Mouse (Mus musculus) midbrain, embryonic 13.5 days (tissue): ENCODE measurements at regions not wholly inside any gene's neighbourhood (a gene's known extent, or its start where the extent isn't known, plus 50 kb on each side); places are given as distances from the start of the nearest gene placed in this dataset.

Source experiments
- ATAC-seq: fragments of 200-750 bp; cut with Nextera tagmentation; 2 replicates; pipeline ENCODE4 v1.8.0; 2017; ENCODE audit warnings: mild to moderate bottlenecking, moderate TSS enrichment, moderate library complexity
- H3K27ac ChIP-seq: fragments of 300-500 bp; sonication (generic); 2 replicates; pipeline ENCODE4 v1.5.1; 2015; ENCODE audit warnings: inconsistent platforms, mild to moderate bottlenecking, moderate library complexity
- H3K27me3 ChIP-seq: fragments of 300-500 bp; sonication (generic); 2 replicates; pipeline ENCODE4 v1.6.1; 2015; ENCODE audit warnings: mild to moderate bottlenecking, inconsistent platforms
- H3K36me3 ChIP-seq: fragments of 300-500 bp; sonication (generic); 2 replicates; pipeline ENCODE4 v1.6.1; 2015; ENCODE audit warnings: mild to moderate bottlenecking, inconsistent platforms
- H3K4me1 ChIP-seq: fragments of 300-500 bp; sonication (generic); replicated peaks from 2 replicates; pipeline ENCODE4 v1.6.1; 2015; ENCODE audit warnings: inconsistent platforms
- H3K4me2 ChIP-seq: fragments of 300-500 bp; sonication (generic); replicated peaks from 2 replicates; pipeline ENCODE4 v1.6.1; 2015; ENCODE audit warnings: moderate library complexity, mild to moderate bottlenecking, inconsistent platforms
- H3K4me3 ChIP-seq: fragments of 300-500 bp; sonication (generic); replicated peaks from 2 replicates; pipeline ENCODE4 v1.5.1; 2015; ENCODE audit warnings: mild to moderate bottlenecking, inconsistent platforms
- H3K9ac ChIP-seq: fragments of 300-500 bp; sonication (generic); replicated peaks from 2 replicates; pipeline ENCODE4 v1.6.1; 2015; ENCODE audit warnings: mild to moderate bottlenecking, inconsistent platforms
- H3K9me3 ChIP-seq: fragments of 300-500 bp; sonication (generic); 2 replicates; pipeline ENCODE4 v1.6.1; 2016; ENCODE audit warnings: mild to moderate bottlenecking, inconsistent platforms
- WGBS: fragments of 180-500 bp; shearing (Covaris S2); methylation state at CpG from one replicate; pipeline ENCODE4 v1.1.7; 2015; 5-methylcytosine and 5-hydroxymethylcytosine counted together

GRCm38 (mm10) chr3:60324416-60324815, 148.2 kb upstream of the Mbnl1 start:
- no peak for ATAC-seq
- no peak overlapping the region for H3K9ac ChIP-seq
- H3K4me2 ChIP-seq, result no peak overlapping the region
- no peak overlapping the region for H3K27ac ChIP-seq
- H3K4me1 ChIP-seq, result no peaks in the 10 kb centered on the region
- H3K36me3 ChIP-seq, result no peaks in the 10 kb centered on the region
- H3K9me3 ChIP-seq, result no peaks in the 10 kb centered on the region
- no peak overlapping the region for H3K4me3 ChIP-seq
- no peaks in the 10 kb centered on the region for H3K27me3 ChIP-seq

GRCm38 (mm10) chr3:60324969-60325368, 147.7 kb upstream of the Mbnl1 start:
- no peak overlapping the region for H3K9ac ChIP-seq
- no peak overlapping the region for H3K4me3 ChIP-seq
- no peaks in the 10 kb centered on the region for H3K9me3 ChIP-seq
- H3K4me2 ChIP-seq, result no peak overlapping the region
- ATAC-seq, result no peak
- no peaks in the 10 kb centered on the region for H3K36me3 ChIP-seq
- H3K27me3 ChIP-seq, result no peaks in the 10 kb centered on the region
- no peak overlapping the region for H3K27ac ChIP-seq
- H3K4me1 ChIP-seq, result no peaks in the 10 kb centered on the region

- no peak overlapping the region for H3K4me3 ChIP-seq
- no peaks in the 10 kb centered on the region for H3K36me3 ChIP-seq
- no peak overlapping the region for H3K27ac ChIP-seq
- H3K27me3 ChIP-seq, result no peaks in the 10 kb centered on the region
- no peaks in the 10 kb centered on the region for H3K9me3 ChIP-seq
- no peak for ATAC-seq
- H3K4me1 ChIP-seq, result no peaks in the 10 kb centered on the region
- H3K9ac ChIP-seq, result no peak overlapping the region
- H3K4me2 ChIP-seq, result no peak overlapping the region
These were observed 140.2 kb upstream of the Mbnl1 start for GRCm38 (mm10) chr3:60332460-60332859.

- H3K9me3 ChIP-seq, result no peaks in the 10 kb centered on the region
- no peak overlapping the region for H3K4me2 ChIP-seq
- no peaks in the 10 kb centered on the region for H3K4me1 ChIP-seq
- no peak for ATAC-seq
- no peaks in the 10 kb centered on the region for H3K27me3 ChIP-seq
- H3K4me3 ChIP-seq, result no peak overlapping the region
- H3K9ac ChIP-seq, result no peak overlapping the region
- no peak overlapping the region for H3K27ac ChIP-seq
- WGBS, result 92% methylated on average over 2 of the region's 2 CpGs
- no peaks in the 10 kb centered on the region for H3K36me3 ChIP-seq
These were observed 139.0 kb upstream of the Mbnl1 start for GRCm38 (mm10) chr3:60333669-60334068.

- Histone ChIP-seq H3K9ac (no peak overlapping the region), H3K4me3 (no peak overlapping the region), H3K27me3 (no peaks in the 10 kb centered on the region), H3K27ac (no peak overlapping the region), H3K4me1 (no peaks in the 10 kb centered on the region), H3K36me3 (no peaks in the 10 kb centered on the region), H3K4me2 (no peak overlapping the region), H3K9me3 (no peaks in the 10 kb centered on the region)
- no peak for ATAC-seq
- WGBS, result 92% methylated on average over 2 of the region's 2 CpGs
These were observed 138.5 kb upstream of the Mbnl1 start for GRCm38 (mm10) chr3:60334133-60334532.

- H3K36me3 ChIP-seq, result no peaks in the 10 kb centered on the region
- no peaks in the 10 kb centered on the region for H3K4me1 ChIP-seq
- no peaks in the 10 kb centered on the region for H3K27me3 ChIP-seq
- H3K9ac ChIP-seq, result no peak overlapping the region
- H3K4me3 ChIP-seq, result no peak overlapping the region
- no peak overlapping the region for H3K4me2 ChIP-seq
- ATAC-seq, result no peak
- no peaks in the 10 kb centered on the region for H3K9me3 ChIP-seq
- H3K27ac ChIP-seq, result no peak overlapping the region
These were observed 126.2 kb upstream of the Mbnl1 start for GRCm38 (mm10) chr3:60346390-60346789.

GRCm38 (mm10) chr3:60347049-60347448, 125.6 kb upstream of the Mbnl1 start:
- 77% methylated on average over 1 of the region's 1 CpGs for WGBS
- no peaks in the 10 kb centered on the region for H3K4me1 ChIP-seq
- no peaks in the 10 kb centered on the region for H3K9me3 ChIP-seq
- H3K27me3 ChIP-seq, result no peaks in the 10 kb centered on the region
- H3K27ac ChIP-seq, result no peak overlapping the region
- H3K4me3 ChIP-seq, result no peak overlapping the region
- ATAC-seq, result no peak
- H3K36me3 ChIP-seq, result no peaks in the 10 kb centered on the region
- H3K4me2 ChIP-seq, result no peak overlapping the region
- no peak overlapping the region for H3K9ac ChIP-seq

- Histone ChIP-seq H3K9ac (no peak overlapping the region), H3K27me3 (no peaks in the 10 kb centered on the region), H3K27ac (no peak overlapping the region), H3K36me3 (no peaks in the 10 kb centered on the region), H3K4me3 (no peak overlapping the region), H3K4me1 (no peaks in the 10 kb centered on the region), H3K4me2 (no peak overlapping the region), H3K9me3 (no peaks in the 10 kb centered on the region)
- no peak for ATAC-seq
- 91% methylated on average over 2 of the region's 2 CpGs for WGBS
These were observed 101.3 kb upstream of the Mbnl1 start for GRCm38 (mm10) chr3:60371176-60371965.

GRCm38 (mm10) chr3:60373662-60374061, 99.0 kb upstream of the Mbnl1 start:
- no peak overlapping the region for H3K27ac ChIP-seq
- H3K4me1 ChIP-seq, result no peaks in the 10 kb centered on the region
- H3K4me3 ChIP-seq, result no peak overlapping the region
- no peaks in the 10 kb centered on the region for H3K36me3 ChIP-seq
- 92% methylated on average over 1 of the region's 1 CpGs for WGBS
- no peaks in the 10 kb centered on the region for H3K9me3 ChIP-seq
- H3K9ac ChIP-seq, result no peak overlapping the region
- H3K4me2 ChIP-seq, result no peak overlapping the region
- no peaks in the 10 kb centered on the region for H3K27me3 ChIP-seq
- no peak for ATAC-seq

- Histone ChIP-seq H3K27ac (no peak overlapping the region), H3K27me3 (no peaks in the 10 kb centered on the region), H3K9ac (no peak overlapping the region), H3K36me3 (no peaks in the 10 kb centered on the region), H3K9me3 (no peaks in the 10 kb centered on the region), H3K4me2 (no peak overlapping the region), H3K4me1 (no peaks in the 10 kb centered on the region), H3K4me3 (no peak overlapping the region)
- no peak for ATAC-seq
- WGBS, result 69% methylated on average over 2 of the region's 2 CpGs
These were observed 84.0 kb upstream of the Mbnl1 start for GRCm38 (mm10) chr3:60388593-60388992.

GRCm38 (mm10) chr3:60389032-60389431, 83.6 kb upstream of the Mbnl1 start:
- WGBS, result 83% methylated on average over 2 of the region's 2 CpGs
- H3K4me2 ChIP-seq, result no peak overlapping the region
- H3K27me3 ChIP-seq, result no peaks in the 10 kb centered on the region
- H3K9ac ChIP-seq, result no peak overlapping the region
- H3K27ac ChIP-seq, result no peak overlapping the region
- ATAC-seq, result no peak
- no peaks in the 10 kb centered on the region for H3K9me3 ChIP-seq
- H3K4me1 ChIP-seq, result no peaks in the 10 kb centered on the region
- H3K36me3 ChIP-seq, result no peaks in the 10 kb centered on the region
- H3K4me3 ChIP-seq, result no peak overlapping the region

GRCm38 (mm10) chr3:60395299-60395698, 77.3 kb upstream of the Mbnl1 start:
- no peaks in the 10 kb centered on the region for H3K4me1 ChIP-seq
- H3K9ac ChIP-seq, result no peak overlapping the region
- no peak overlapping the region for H3K4me2 ChIP-seq
- WGBS, result 85% methylated on average over 4 of the region's 4 CpGs
- no peak overlapping the region for H3K4me3 ChIP-seq
- no peak for ATAC-seq
- H3K36me3 ChIP-seq, result no peaks in the 10 kb centered on the region
- H3K27ac ChIP-seq, result no peak overlapping the region
- no peaks in the 10 kb centered on the region for H3K27me3 ChIP-seq
- no peaks in the 10 kb centered on the region for H3K9me3 ChIP-seq

GRCm38 (mm10) chr3:60396971-60397370, 75.7 kb upstream of the Mbnl1 start:
- no peaks in the 10 kb centered on the region for H3K4me1 ChIP-seq
- H3K36me3 ChIP-seq, result no peaks in the 10 kb centered on the region
- no peak overlapping the region for H3K27ac ChIP-seq
- no peaks in the 10 kb centered on the region for H3K9me3 ChIP-seq
- no peak for ATAC-seq
- no peak overlapping the region for H3K4me3 ChIP-seq
- no peaks in the 10 kb centered on the region for H3K27me3 ChIP-seq
- H3K9ac ChIP-seq, result no peak overlapping the region
- H3K4me2 ChIP-seq, result no peak overlapping the region
- 84% methylated on average over 3 of the region's 3 CpGs for WGBS
